Mouse (Mus musculus) 3134 (cell line): ENCODE results near the gene Heatr9.

Experiments
- DNase-seq: peaks from one replicate; pipeline ENCODE4 v3.0.0-alpha.2; 2011; ENCODE audit warnings: low spot score; ENCODE audit not compliant: insufficient read length; ENCODE audit errors: extremely low read depth

The Heatr9 gene

GRCm38 (mm10) chr11:83534143-83534542 lies 12.2 kb upstream of the Heatr9 start:
- no peak for DNase-seq

DNA sequence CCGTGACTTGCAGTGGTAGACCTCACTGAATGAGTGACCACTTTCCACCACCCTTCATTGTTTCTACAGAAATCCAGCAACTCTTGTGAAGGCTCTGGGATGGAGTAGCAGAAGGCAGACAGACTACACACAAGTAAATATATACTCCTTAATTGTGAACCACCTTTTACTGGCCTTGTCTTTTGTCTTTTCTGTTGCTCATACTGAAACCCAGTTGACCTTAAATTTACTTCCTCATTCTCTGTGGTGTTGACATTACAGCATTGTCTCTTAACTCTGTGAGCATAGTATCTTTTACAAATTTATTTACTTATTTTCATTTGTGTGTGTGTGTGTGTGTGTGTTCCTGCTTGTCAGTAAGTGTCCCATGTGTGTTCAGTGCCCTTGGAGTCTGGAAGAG lies 11.2 kb upstream of the Heatr9 start:
- DNase-seq: no peak

- DNase-seq: no peak
Observed at GRCm38 (mm10) chr11:83530360-83530759, 8.4 kb upstream of the Heatr9 start, which contains the start of gene Ccl5. TSS of gene Ccl5 (minus strand) at chr11:83530518.

DNA sequence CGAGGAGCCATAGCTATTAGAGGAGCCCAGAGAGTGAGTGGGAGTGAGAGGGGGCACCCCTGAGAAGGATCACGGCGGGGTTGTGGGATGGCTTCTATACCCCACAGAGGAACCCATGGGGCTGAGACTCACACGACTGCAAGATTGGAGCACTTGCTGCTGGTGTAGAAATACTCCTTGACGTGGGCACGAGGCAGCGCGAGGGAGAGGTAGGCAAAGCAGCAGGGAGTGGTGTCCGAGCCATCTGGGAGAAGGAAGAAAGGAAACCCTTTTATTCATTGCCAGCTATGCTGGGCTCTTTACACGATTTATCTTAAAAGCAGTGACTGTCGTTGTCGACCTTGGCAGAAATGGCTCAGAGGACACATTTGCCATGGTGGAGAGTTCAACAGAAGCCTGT lies 7.0 kb upstream of the Heatr9 start:
- DNase-seq: no peak

DNA sequence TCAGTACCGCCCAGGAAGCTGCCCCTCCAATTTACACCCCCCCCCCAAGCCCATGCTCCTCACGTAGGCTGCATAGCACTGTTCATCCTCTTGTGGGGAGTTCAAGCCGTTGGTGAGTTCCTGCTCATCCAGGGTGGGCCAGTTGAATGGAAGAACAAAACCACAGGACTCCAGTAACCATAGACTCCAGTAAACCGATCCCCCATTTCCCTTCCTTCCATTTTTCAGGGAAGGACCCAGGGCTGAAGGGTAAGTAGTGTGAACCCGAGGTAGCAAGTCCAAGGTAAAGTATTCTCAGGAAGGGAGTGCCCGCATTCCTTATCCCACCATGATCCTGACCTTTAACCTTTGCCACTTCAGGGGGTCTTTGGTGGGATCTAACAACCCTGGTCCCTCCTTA lies 3.6 kb downstream of the Heatr9 start:
- DNase-seq: no peak

GRCm38 (mm10) chr11:83517153-83517552 lies 4.8 kb downstream of the Heatr9 start:
- DNase-seq: no peak

- DNase-seq: no peak
Observed at GRCm38 (mm10) chr11:83509521-83509920, 12.5 kb downstream of the Heatr9 start.

- no peak for DNase-seq
Observed at GRCm38 (mm10) chr11:83504308-83504707, 17.7 kb downstream of the Heatr9 start.

DNA sequence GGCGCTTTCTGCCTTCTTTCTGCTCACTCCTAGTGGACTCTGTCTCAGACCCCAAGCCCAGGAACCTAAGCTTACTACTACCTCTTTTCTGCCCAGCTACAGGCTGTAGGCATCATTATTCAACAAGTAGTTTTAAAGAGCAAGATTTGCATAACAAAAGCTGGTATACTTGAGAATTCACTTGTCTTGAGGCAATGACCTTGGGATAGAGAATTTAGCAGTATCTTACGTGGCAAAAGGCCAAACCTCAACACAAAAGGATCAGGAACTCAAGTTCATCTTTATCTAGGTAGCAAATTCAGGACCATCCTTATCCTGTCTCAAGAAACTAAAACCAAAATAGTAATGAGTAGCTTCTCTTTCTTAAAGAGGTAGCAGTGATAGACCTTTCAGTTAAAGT lies 26.4 kb downstream of the Heatr9 start:
- no peak for DNase-seq

DNA sequence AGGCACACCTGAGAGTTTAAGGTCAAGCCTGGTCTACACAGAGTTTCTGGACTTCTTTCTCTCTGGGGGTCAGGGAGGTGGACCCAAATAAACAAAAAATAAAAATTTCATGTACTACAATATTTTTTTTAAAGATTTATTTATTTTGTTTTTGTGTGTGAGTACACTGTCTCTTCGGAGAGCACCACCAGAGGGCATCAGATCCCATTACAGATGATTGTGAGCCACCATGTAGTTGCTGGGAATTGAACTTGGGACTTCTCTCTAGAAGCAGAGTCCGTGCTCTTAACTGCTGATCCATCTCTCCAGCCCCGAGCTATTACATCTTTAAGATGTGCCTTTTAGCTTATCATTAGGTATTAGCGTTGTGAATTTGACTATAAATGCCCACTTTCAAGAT lies 30.5 kb downstream of the Heatr9 start:
- no peak for DNase-seq

DNA sequence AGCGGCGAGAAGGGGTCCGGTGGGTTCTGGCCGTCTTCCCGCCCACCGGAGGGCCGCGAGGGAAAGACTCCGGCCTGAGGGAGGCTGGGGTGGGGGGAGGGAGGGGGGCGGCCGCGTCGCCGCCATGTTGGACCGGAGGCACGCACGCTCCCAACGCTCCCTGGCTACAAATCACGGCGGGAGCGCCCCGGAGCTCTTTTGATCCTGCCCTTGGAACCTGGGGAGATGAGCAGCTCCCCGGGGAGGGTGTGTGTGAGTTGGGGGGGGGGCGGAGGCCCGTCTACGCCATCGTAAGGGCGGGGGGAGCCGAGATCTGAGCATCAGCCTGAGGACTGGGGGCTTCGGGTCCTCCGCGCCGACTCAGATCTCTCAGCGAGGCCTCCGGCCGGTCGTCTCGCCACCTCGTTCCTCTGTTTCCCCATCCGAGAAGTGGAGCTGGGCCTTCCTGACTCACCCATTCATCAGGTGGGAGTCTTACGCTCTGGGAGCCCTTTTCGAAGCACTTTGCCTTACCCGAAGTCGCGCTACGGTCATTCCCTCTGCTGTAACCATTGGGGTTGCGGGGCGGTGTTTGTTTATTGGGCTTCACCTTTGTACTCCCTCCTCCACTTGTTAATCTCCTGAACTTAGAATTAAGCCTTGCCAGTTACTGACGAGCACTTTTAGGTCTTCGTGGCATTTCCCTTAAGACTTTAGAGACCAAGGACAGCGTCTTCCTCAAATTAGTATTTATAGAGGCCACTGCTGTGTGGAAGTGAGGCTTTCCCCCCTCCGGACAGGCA lies 48.5 kb downstream of the Heatr9 start:
- no peak for DNase-seq

DNA sequence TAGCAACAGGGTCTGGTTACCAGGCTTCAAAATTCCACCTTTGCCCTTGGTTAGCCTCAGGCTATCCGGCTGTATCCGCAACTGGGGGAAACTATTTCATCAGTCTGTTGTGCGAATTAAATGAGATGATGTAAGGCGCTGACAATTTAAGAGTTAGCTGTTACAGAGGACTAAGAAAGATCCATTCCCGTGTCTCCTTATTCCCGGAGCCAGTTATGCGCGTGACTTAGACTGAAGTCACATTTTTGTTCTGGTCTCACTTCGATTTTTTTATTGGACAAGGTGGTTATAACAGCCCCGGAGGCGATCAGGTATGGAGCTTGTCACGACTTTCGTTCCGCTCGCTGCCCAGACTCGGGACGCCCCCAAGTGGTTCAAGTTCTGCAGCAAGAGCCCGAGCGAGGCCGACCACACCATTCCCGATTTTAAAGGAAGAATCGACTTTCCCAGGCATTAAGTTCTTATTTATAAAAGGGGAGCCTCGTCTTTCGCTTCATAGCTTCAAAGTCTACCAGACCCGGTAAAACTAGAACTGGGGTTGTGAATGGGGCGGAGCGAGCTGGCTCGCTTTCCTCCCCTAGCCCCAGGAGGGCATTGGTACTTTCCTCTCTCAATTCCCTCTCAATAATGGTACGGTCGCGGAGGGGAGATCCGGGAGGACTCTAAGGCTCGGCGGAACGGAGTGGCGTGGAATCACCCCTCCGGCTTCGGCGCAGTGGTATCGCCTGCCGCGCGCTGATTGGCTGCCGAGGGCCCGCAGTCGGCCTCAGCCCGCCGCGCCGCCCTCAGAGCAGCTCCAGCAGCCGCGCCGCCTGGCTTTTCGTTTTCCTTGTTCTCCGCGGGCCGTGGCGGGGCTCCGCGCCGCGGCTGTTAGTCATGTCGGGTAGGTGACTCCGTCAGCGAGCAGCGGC lies 49.4 kb downstream of the Heatr9 start, which contains the start of gene Taf15:
TSS of gene Taf15 (plus strand) at position 763 of the 911 bp plus-strand sequence.
- DNase-seq: peak; percentile 99

GRCm38 (mm10) chr11:83471766-83472165 lies 50.2 kb downstream of the Heatr9 start:
- DNase-seq: no peak

GRCm38 (mm10) chr11:83468765-83469164 lies 53.2 kb downstream of the Heatr9 start:
- peak; percentile 40 for DNase-seq

DNA sequence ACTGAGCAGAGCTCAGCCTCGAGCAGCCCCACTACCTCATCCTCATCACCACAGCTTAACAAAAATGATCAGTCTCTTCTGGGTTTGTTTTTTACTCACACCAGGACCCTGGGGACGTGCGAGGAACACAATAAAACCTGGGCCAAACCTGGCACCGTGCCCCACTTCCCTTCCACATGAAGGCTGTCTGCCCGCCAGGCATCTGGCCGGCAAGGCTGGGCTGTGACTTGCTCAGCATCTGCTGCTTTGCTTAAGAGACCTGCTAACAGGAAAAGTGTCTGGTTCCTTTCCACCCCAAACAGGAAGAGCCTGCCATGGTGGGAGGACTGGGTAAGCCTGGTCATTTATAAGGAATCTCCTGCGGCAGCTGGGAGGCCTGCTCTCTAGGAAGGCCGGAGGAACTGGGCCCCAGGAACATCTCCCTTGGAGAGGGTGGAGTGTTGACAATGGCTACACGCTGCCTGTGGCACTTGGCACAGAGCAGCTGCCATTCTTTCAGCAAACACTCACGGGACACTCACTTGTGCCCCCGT lies 54.8 kb downstream of the Heatr9 start:
- peak; percentile 82 for DNase-seq

DNA sequence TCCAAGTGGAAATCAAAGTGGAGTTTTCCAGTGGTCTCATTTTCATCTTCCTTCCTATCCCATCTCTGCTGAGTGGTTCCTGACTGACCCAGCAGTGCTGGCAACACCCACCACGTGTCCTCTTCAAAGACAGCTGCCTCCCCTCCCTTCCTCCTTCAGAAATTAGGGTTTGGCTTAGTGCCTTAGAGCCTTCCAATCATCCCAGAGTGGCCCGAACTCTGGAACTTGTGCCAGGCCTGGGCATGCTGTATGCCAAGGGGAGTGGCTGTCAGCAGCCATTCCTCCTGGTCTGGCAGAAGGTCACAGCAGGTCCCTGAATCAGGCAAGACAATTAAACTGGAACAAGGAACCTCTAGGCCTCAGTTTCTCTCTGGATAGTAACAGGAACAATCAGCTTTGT lies 56.0 kb downstream of the Heatr9 start:
- peak; percentile 69 for DNase-seq

GRCm38 (mm10) chr11:83462711-83463244 lies 59.2 kb downstream of the Heatr9 start, which contains the start of gene Mmp28:
TSS of gene Mmp28 (minus strand) at chr11:83463071.
- peak; percentile 84 for DNase-seq
